Mouse (Mus musculus) erythroid progenitor cell, adult 5-6 weeks (primary cell): ENCODE measurements around the gene Gpr87. TPM values are rescaled to one million over a fixed set of nuclear protein-coding genes. Genes with fewer than 3 reads are reported as not detected.

Source experiments
- ATAC-seq: replicated peaks from 2 replicates; pipeline ENCODE4 v1.8.0; 2016; ENCODE audit warnings: moderate number of reproducible peaks, mild to moderate bottlenecking, moderate TSS enrichment, inconsistent platforms; ENCODE audit not compliant: poor library complexity, low FRiP score, severe bottlenecking
- total RNA-seq, 2 experiments: library from RNA; stranded (forward) in 1 of 2; stranded (reverse) in 1 of 2; fragments of 150-400 nt in 1 of 2; fragments of 186-747, 209-891 nt in 1 of 2; gene quantifications; 2 replicates each; pipeline versions ENCODE4 v1.2.3 to v1.2.4; 2015 to 2017; ENCODE audit warnings: low replicate concordance in 2 of 2

Gene Gpr87
- total RNA-seq (2015; ENCODE audit: low replicate concordance) (not detected in 2 replicates), total RNA-seq (2017; ENCODE audit: low replicate concordance) (not detected in 2 replicates)

- ATAC-seq: no peak
These were observed at the start of gene Gpr87 for GRCm38 (mm10) chr3:59194938-59195337. TSS of gene Gpr87 (minus strand) at chr3:59195104.

- no peak for ATAC-seq
These were observed 48.5 kb upstream of the Gpr87 start for GRCm38 (mm10) chr3:59243384-59243783.

- ATAC-seq: no peak
These were observed 40.0 kb upstream of the Gpr87 start for GRCm38 (mm10) chr3:59234878-59235277.

- no peak for ATAC-seq
These were observed 36.0 kb upstream of the Gpr87 start for GRCm38 (mm10) chr3:59230912-59231311.

GRCm38 (mm10) chr3:59228730-59229551, 34.0 kb upstream of the Gpr87 start:
- no peak for ATAC-seq

GRCm38 (mm10) chr3:59227696-59228095, 32.8 kb upstream of the Gpr87 start:
- no peak for ATAC-seq

GRCm38 (mm10) chr3:59225411-59225810, 30.5 kb upstream of the Gpr87 start:
- no peak for ATAC-seq

- no peak for ATAC-seq
These were observed 27.4 kb upstream of the Gpr87 start for GRCm38 (mm10) chr3:59222303-59222702.

- ATAC-seq: no peak
These were observed 24.4 kb upstream of the Gpr87 start for GRCm38 (mm10) chr3:59219326-59219725.

GRCm38 (mm10) chr3:59217211-59217610, 22.3 kb upstream of the Gpr87 start:
- no peak for ATAC-seq

- no peak for ATAC-seq
These were observed 17.5 kb upstream of the Gpr87 start for GRCm38 (mm10) chr3:59212404-59212803.

GRCm38 (mm10) chr3:59211784-59212183, 16.9 kb upstream of the Gpr87 start:
- no peak for ATAC-seq

GRCm38 (mm10) chr3:59210727-59211126, 15.8 kb upstream of the Gpr87 start, which contains the start of gene P2ry13:
TSS of gene P2ry13 (minus strand) at chr3:59210882.
- ATAC-seq: no peak

GRCm38 (mm10) chr3:59210089-59210488, 15.2 kb upstream of the Gpr87 start:
- ATAC-seq: no peak

GRCm38 (mm10) chr3:59208650-59209548, 14.0 kb upstream of the Gpr87 start:
- ATAC-seq: no peak

- no peak for ATAC-seq
These were observed 11.0 kb upstream of the Gpr87 start for GRCm38 (mm10) chr3:59205941-59206340.

GRCm38 (mm10) chr3:59204719-59205503, 10.0 kb upstream of the Gpr87 start:
- ATAC-seq: no peak

- no peak for ATAC-seq
These were observed 9.1 kb upstream of the Gpr87 start for GRCm38 (mm10) chr3:59203802-59204520.

- ATAC-seq: no peak
These were observed 2.5 kb upstream of the Gpr87 start for GRCm38 (mm10) chr3:59197329-59197948.
